ENCODE assay signal across 25 mouse cellular contexts in the genomic region with DNA sequence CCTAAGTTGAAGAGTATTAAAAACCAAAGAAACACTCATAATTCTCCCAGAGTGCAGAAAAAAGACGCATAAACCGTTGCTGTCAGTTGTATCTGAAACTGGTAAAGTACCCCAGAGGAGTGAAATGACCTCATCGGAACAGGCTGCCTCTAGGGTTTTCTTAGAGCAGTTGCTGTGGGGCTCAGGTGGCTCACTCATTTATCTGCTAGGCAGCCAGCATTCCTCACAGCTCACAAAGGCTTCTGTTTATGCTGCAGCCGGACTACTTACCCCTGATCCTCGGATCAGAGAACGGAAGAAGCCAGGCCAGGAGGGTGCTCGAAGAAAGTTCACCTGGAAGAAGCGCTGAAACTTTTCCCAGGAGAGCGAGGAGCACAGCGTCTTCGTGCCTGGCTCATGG. TPM values are rescaled to one million over a fixed set of nuclear protein-coding genes. Genes with fewer than 3 reads are reported as not detected.
"Had no signal": no experiment of that assay in that cellular context is flagged by ENCODE, and none has a peak within 500 bp of the region (broad histone marks: within the 10 kb centered on the region; RNA-seq: fewer than 3 reads in every experiment).

No protein-coding gene starts in this region.

- DNase-seq: gastrocnemius, postnatal 14 days; gastrocnemius, postnatal 36 days; heart, adult 11 months; heart, adult 2 months; heart, postnatal 10 days; kidney, adult 11 months; kidney, adult 2 months; kidney, adult 9 months; kidney, postnatal 14 days; kidney, postnatal 36 days; layer of hippocampus, adult 9-11 months; layer of hippocampus, postnatal 36 days; left cerebral cortex, postnatal 4 days had no signal

- H3K27ac ChIP-seq: heart, adult 2 months; hindbrain, embryonic 13.5 days; hindbrain, embryonic 15.5 days; hindbrain, postnatal 0 days; kidney, embryonic 15.5 days; kidney, postnatal 0 days; limb, embryonic 13.5 days; limb, embryonic 15.5 days had no signal

- H3K4me1 ChIP-seq: heart, embryonic 12.5 days; hindbrain, embryonic 13.5 days; hindbrain, embryonic 15.5 days; kidney, embryonic 15.5 days; limb, embryonic 13.5 days; limb, embryonic 15.5 days had no signal

- H3K4me2 ChIP-seq: heart, embryonic 12.5 days; hindbrain, embryonic 13.5 days; hindbrain, embryonic 15.5 days; kidney, embryonic 15.5 days; limb, embryonic 13.5 days; limb, embryonic 15.5 days had no signal

- H3K27me3 ChIP-seq: heart, embryonic 12.5 days; hindbrain, embryonic 13.5 days; hindbrain, embryonic 15.5 days; kidney, embryonic 15.5 days; limb, embryonic 13.5 days; limb, embryonic 15.5 days had no signal

- H3K4me3 ChIP-seq: heart, adult 2 months; heart, embryonic 12.5 days; hindbrain, embryonic 13.5 days; hindbrain, embryonic 15.5 days; kidney, embryonic 15.5 days; limb, embryonic 13.5 days; limb, embryonic 15.5 days had no signal

- H3K9me3 ChIP-seq: heart, embryonic 12.5 days; hindbrain, embryonic 13.5 days; hindbrain, embryonic 15.5 days; kidney, embryonic 15.5 days; limb, embryonic 13.5 days; limb, embryonic 15.5 days had no signal

- ATAC-seq: hindbrain, postnatal 0 days; intestine, embryonic 16.5 days had no signal

- H3K9ac ChIP-seq: heart, embryonic 12.5 days; hindbrain, embryonic 13.5 days; hindbrain, embryonic 15.5 days; kidney, embryonic 15.5 days; limb, embryonic 13.5 days; limb, embryonic 15.5 days had no signal

RNA-seq across cellular contexts. Expression of gene Gpr45, which starts 47.5 kb away (rescaled TPM):
- total RNA-seq: gastrocnemius, adult 18-20 months; gastrocnemius, adult 8-10 months; liver, adult 2 months had no signal
- polyA plus RNA-seq: liver, adult 2 months had no signal
